Mouse (Mus musculus) liver, embryonic 11.5 days (tissue): ENCODE measurements around the gene 1700018B08Rik. TPM values are rescaled to one million over a fixed set of nuclear protein-coding genes. Genes with fewer than 3 reads are reported as not detected.

Experiments
- ATAC-seq: fragments of 200-750 bp; cut with Nextera tagmentation; replicated peaks from 2 replicates; pipeline ENCODE4 v1.8.0; 2017; ENCODE audit warnings: moderate number of reproducible peaks, mild to moderate bottlenecking, moderate TSS enrichment, moderate library complexity; ENCODE audit not compliant: low FRiP score
- DNase-seq: peaks from one replicate; pipeline ENCODE4 v3.0.0-alpha.2; 2017; ENCODE audit warnings: low spot score
- H3K27ac ChIP-seq: fragments of 300-500 bp; sonication (generic); 2 replicates; pipeline ENCODE4 v1.5.1; 2014; ENCODE audit warnings: mild to moderate bottlenecking, low read depth, low read length, control low read depth
- H3K27me3 ChIP-seq: fragments of 300-500 bp; sonication (generic); replicated peaks from 2 replicates; pipeline ENCODE4 v1.6.1; 2014; ENCODE audit warnings: low read length, mixed read lengths; ENCODE audit not compliant: control insufficient read depth, insufficient read depth
- H3K36me3 ChIP-seq: fragments of 300-500 bp; sonication (generic); 2 replicates; pipeline ENCODE4 v1.6.1; 2014; ENCODE audit warnings: mild to moderate bottlenecking, low read length, moderate library complexity, mixed read lengths; ENCODE audit not compliant: control insufficient read depth, insufficient read depth
- H3K4me1 ChIP-seq: fragments of 300-500 bp; sonication (generic); replicated peaks from 2 replicates; pipeline ENCODE4 v1.6.1; 2014; ENCODE audit warnings: low read length, mixed read lengths; ENCODE audit not compliant: control insufficient read depth, insufficient read depth
- H3K4me2 ChIP-seq: fragments of 300-500 bp; sonication (generic); 2 replicates; pipeline ENCODE4 v1.6.1; 2014; ENCODE audit warnings: mild to moderate bottlenecking, control low read depth, moderate library complexity
- H3K4me3 ChIP-seq: fragments of 300-500 bp; sonication (generic); 2 replicates; pipeline ENCODE4 v1.5.1; 2014; ENCODE audit warnings: low read depth, low read length, control low read depth
- H3K9ac ChIP-seq: fragments of 300-500 bp; sonication (generic); 2 replicates; pipeline ENCODE4 v1.6.1; 2014; ENCODE audit warnings: low read depth, low read length, control low read depth
- H3K9me3 ChIP-seq: fragments of 300-500 bp; sonication (generic); 2 replicates; pipeline ENCODE4 v1.6.1; 2016; ENCODE audit warnings: low read length, inconsistent platforms, mixed read lengths; ENCODE audit not compliant: control insufficient read depth
- WGBS: fragments of 180-500 bp; shearing (Covaris S2); extraction: QIAGEN DNeasy Blood & Tissue Kit; methylation state at CpG from one replicate; pipeline ENCODE4 v1.1.7; 2014; 5-methylcytosine and 5-hydroxymethylcytosine counted together
- polyA plus RNA-seq: library from polyadenylated mRNA; unstranded; fragments of >200 nt; fragmentation: Nextera tagmentation; extraction: Ambion mirVana; gene quantifications from 2 replicates; pipeline ENCODE4 v1.2.1, GENCODE M21; 2014

The 1700018B08Rik gene
- not detected in 2 replicates for polyA plus RNA-seq

DNA sequence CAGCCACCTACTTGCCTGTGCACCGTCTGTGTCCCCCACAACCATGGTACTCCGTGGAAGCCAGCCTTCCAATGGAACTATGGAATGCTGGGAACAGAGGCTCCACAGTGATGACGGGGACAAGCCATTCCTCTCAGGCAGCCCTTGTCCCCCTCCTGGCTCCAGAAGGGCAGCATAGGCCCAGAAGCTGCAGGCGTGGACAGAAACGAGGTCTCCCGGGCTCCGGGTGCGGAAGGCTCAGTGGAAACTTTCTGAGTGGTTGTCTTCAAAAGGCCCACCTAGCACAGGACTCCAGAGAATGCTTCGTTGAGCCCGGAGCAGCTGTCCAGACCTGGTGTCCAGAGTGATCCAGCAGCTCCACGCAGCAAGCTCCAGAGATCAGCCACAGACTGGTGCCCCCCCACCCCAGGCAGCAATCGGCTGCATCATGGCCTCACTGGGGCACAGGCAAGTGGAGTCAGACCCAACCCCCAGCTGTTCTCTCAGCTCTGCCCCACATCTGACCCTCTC is at the start of gene 1700018B08Rik:
Gene 1700018B08Rik (minus strand): TSS at position 45 of the 510 bp plus-strand sequence.
- Histone ChIP-seq H3K27me3 (peaks cover 7% of the 10 kb centered on the region; the same call in 1 of the 2 replicates), H3K4me2 (no peak within 1 kb of the TSS), H3K36me3 (no peaks in the 10 kb centered on the region), H3K4me1 (no peaks in the 10 kb centered on the region), H3K9ac (no peak within 1 kb of the TSS), H3K9me3 (no peaks in the 10 kb centered on the region), H3K4me3 (no peak within 1 kb of the TSS), H3K27ac (no peak within 1 kb of the TSS)
- no peak for ATAC-seq
- no peak for DNase-seq
- 74% methylated on average over 12 of the region's 12 CpGs for WGBS

GRCm38 (mm10) chr8:121593293-121593692 is 49.2 kb upstream of the 1700018B08Rik start:
- no peak overlapping the region for H3K9ac ChIP-seq
- no peaks in the 10 kb centered on the region for H3K9me3 ChIP-seq
- ATAC-seq (no peak), DNase-seq (no peak)
- 91% methylated on average over 5 of the region's 5 CpGs for WGBS
- no peak overlapping the region for H3K4me3 ChIP-seq
- H3K4me1 ChIP-seq, result peaks cover 22% of the 10 kb centered on the region
- no peak overlapping the region for H3K4me2 ChIP-seq
- H3K36me3 ChIP-seq, result peaks cover 27% of the 10 kb centered on the region; the same call in 1 of the 2 replicates
- H3K27me3 ChIP-seq, result no peaks in the 10 kb centered on the region
- no peak overlapping the region for H3K27ac ChIP-seq

- DNase-seq (peak; percentile 55), ATAC-seq (peak; percentile 27; the same call in 1 of the 2 replicates)
- Histone ChIP-seq H3K4me2 (peak overlapping the region; percentile 95), H3K36me3 (peaks cover 23% of the 10 kb centered on the region; the same call in 1 of the 2 replicates), H3K4me3 (peak overlapping the region; percentile 93), H3K9ac (peak overlapping the region; percentile 85), H3K9me3 (no peaks in the 10 kb centered on the region), H3K4me1 (peaks cover 26% of the 10 kb centered on the region), H3K27me3 (no peaks in the 10 kb centered on the region), H3K27ac (peak overlapping the region; percentile 88; the same call in 1 of the 2 replicates)
- 16% methylated on average over 20 of the region's 20 CpGs for WGBS
Observed at GRCm38 (mm10) chr8:121591178-121592066, 47.3 kb upstream of the 1700018B08Rik start.

- under 1% methylated on average over 94 of the region's 94 CpGs for WGBS
- H3K4me1 ChIP-seq, result peaks cover 26% of the 10 kb centered on the region
Observed at GRCm38 (mm10) chr8:121590203-121591177, 46.4 kb upstream of the 1700018B08Rik start, which contains the start of gene Map1lc3b. Gene Map1lc3b, plus strand, starts transcription at chr8:121590361.

GRCm38 (mm10) chr8:121589205-121589726 is 45.1 kb upstream of the 1700018B08Rik start:
- no peak; the same call in 1 of the 2 replicates for ATAC-seq
- H3K27me3 ChIP-seq, result no peaks in the 10 kb centered on the region
- peaks cover 7% of the 10 kb centered on the region; the same call in 1 of the 2 replicates for H3K36me3 ChIP-seq
- H3K4me2 ChIP-seq, result peak overlapping the region; percentile 95
- H3K9me3 ChIP-seq, result no peaks in the 10 kb centered on the region
- H3K27ac ChIP-seq, result peak overlapping the region; percentile 88
- DNase-seq, result no peak
- no peak overlapping the region for H3K4me3 ChIP-seq
- 27% methylated on average over 2 of the region's 2 CpGs for WGBS
- H3K9ac ChIP-seq, result peak overlapping the region; percentile 40
- H3K4me1 ChIP-seq, result peaks cover 28% of the 10 kb centered on the region

More at GRCm38 (mm10) chr8:121590203-121591177, 46.4 kb upstream of the 1700018B08Rik start, which contains the start of gene Map1lc3b:
- Histone ChIP-seq H3K9me3 (no peaks in the 10 kb centered on the region), H3K4me2 (peak within 1 kb of the TSS; percentile 95), H3K4me3 (peak within 1 kb of the TSS; percentile 93), H3K27me3 (no peaks in the 10 kb centered on the region), H3K9ac (peak within 1 kb of the TSS; percentile 85), H3K27ac (peak within 1 kb of the TSS; percentile 88), H3K36me3 (peaks cover 17% of the 10 kb centered on the region; the same call in 1 of the 2 replicates)
- ATAC-seq (peak; percentile 76), DNase-seq (peak; percentile 94)

DNA sequence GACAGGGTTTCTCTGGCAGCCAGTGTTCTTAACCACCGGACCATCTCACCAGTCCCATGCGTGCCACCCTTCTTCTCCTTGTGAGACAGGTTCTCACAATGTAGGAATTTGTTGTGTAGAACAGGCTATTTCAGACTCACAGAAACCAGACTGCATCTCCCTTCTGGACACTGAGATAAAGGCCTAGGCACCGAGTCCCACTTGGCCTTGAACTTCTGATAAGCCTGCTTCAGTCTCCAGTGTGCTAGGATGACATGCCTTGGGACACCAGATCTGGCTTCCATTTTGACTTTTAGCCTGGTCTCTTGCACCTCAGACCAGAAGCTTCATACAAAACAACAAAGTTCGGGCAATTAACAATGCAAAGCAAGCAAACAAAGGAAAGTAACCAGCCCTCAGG is 44.6 kb upstream of the 1700018B08Rik start:
- Histone ChIP-seq H3K4me1 (peaks cover 28% of the 10 kb centered on the region), H3K27ac (peak overlapping the region; percentile 88)
- ATAC-seq, result peak; percentile 56

DNA sequence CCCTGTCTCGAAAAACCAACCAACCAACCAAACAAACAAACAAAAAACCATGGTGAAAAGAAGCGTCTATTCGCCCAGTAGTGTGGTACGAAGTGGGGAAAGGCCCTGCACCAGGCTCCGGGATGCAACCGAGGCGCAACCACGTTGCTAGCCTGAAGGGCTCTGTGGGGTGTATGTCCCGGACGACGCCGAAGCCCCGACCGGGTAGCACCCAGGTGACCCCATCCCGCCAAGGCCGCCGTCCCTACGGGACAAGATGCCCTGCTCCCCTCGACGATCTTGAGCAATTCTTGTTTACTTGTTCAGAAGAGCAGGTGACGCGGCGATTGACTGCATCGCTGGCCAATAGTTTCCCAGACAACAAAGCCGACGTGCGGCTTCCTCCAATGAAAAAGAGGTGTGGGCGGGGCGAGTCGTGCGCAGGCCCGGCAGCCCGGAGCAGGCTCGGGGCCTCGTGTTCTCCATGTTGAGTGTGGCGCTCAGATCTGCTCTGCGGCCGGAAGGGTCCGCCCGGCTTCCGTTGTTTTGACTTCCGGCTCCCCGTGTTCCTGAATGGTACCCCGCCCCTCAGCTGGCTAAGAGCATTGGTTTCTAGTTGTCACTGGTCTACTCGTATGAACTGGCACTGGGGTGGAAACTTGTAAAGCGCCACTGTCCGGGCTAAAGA is 41.2 kb upstream of the 1700018B08Rik start:
- ATAC-seq, result peak; percentile 91
- DNase-seq, result peak; percentile 96

More for the DNA sequence above, 44.6 kb upstream of the 1700018B08Rik start:
- DNase-seq, result no peak
- no peak overlapping the region for H3K4me3 ChIP-seq
- peak overlapping the region; percentile 95 for H3K4me2 ChIP-seq
- no peaks in the 10 kb centered on the region for H3K9me3 ChIP-seq
- H3K27me3 ChIP-seq, result no peaks in the 10 kb centered on the region
- no peak overlapping the region for H3K9ac ChIP-seq
- peaks cover 2% of the 10 kb centered on the region; the same call in 1 of the 2 replicates for H3K36me3 ChIP-seq
- 54% methylated on average over 4 of the region's 4 CpGs for WGBS

More for the DNA sequence above, 41.2 kb upstream of the 1700018B08Rik start:
- Histone ChIP-seq H3K9me3 (no peaks in the 10 kb centered on the region), H3K27ac (peak overlapping the region; percentile 49; the same call in 1 of the 2 replicates), H3K9ac (peak overlapping the region; percentile 74), H3K4me2 (peak overlapping the region; percentile 79), H3K36me3 (no peaks in the 10 kb centered on the region), H3K4me3 (peak overlapping the region; percentile 65), H3K27me3 (no peaks in the 10 kb centered on the region), H3K4me1 (peaks cover 17% of the 10 kb centered on the region)
- 2% methylated on average over 47 of the region's 47 CpGs for WGBS
